Mouse (Mus musculus) lung, postnatal 36 days (tissue): ENCODE results near the gene Dock4.

ENCODE experiments used
- DNase-seq: peaks from one replicate; pipeline ENCODE4 v3.0.0; 2022; ENCODE audit warnings: mixed read lengths

Dock4 gene

DNA sequence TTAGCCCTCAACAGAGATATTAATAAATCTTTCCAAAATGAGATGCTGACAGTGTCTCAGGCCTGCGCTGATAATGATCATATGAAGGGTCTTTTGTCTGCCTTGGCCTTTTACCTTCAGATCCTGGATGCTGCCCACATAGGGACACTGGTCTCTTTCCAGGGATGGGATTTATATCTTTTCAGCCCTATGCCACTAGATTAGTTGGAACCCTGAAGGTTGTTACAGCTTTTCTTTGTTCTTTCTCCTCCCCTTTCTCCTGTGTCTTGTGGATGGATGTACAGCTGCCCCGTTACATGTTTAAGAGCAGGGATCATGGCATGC is 66.6 kb downstream of the Dock4 start:
- no peak for DNase-seq

DNA sequence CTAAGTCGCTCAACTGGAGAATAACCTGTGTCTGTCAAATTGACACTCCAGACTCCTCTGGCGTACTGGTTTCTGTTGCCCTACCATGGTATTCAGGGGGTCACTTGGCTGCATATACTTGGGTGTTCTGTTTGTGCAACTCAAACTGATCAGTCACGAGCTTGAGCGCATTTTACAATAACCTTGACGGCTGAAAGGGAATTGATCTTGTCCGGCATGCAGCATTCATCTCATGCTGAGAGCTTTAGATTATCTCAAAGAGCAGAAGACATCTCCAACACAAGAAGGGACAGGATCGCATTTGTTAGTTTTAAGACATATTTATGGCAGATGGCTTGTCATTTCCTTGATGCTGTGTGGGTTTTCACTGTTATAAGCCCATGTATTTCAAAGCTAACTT is 67.2 kb downstream of the Dock4 start:
- DNase-seq, result no peak

DNA sequence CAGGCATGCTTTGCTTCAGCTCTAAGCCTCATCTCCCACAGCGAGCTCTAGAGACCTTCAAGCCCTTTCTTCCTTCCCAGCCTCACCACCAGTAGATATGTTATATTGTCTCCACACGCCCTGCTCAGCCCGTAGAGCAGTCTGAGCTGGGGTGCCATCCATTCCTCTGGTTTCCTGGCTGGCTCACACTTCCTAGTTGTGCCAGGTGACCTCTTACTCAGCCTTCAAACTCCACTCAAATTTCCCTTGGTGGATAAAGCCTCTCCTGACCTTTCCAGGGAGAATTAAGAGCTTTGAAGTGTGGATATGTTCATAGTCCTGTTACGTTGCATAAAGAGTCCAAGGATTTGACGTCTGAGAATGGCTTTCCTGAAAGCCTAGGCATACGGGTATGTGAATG is 68.3 kb downstream of the Dock4 start:
- DNase-seq, result no peak

DNA sequence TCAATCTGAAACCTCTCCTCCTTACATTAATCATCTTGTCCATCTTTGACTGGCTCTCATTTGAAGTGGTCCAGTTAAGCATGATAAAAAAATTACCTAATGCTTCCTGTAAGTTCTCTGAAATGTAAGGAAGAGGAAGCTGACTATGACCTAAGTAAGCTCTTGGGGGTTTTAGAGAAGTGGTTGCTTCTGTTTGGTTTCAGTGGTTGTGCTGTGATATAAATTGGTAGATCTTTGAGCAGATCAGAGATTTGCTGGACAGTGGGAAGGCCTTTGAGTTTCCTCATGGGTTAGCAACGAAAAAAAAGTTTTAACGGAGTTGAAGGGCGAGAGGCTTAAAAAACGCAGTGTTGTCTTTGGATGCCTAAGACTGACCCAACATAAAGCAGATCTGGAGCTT is 76.7 kb downstream of the Dock4 start:
- peak; percentile 37 for DNase-seq

DNA sequence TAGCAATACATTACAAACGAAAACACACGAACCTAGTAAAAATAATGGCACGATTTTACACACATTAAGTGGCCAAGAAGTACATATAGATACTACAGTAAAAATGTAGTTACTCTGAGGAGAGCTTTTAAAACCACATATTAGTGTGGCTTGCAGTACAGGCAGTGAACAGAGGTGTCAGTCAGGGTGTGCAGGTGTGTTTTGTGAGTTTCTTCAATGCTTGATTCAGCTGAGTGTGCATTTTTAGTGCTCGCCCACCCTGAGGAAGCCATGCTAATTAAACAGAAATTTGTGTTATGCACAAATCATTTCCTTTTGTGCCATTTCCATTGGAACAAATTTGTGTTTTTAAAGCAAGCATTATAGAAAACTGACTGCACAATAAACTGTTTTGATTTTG is 77.3 kb downstream of the Dock4 start:
- DNase-seq, result no peak

DNA sequence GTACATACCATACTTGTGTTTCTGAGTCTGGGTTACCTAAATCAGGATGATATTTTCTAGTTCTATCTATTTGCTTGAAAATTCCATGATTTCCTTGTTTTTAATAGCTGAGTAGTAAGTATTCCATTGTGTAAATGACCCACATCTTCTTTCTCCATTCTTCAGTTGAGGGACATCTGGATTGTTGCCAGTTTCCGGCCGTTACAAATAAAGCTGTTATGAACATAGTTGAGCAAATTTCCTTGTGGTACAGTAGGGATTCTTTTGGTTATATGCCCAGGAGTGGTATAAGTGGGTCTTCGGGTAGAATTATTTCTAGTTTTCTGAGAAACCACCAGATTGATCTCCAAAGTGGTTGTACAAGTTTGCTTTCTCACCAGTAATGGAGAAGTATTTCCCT is 79.3 kb downstream of the Dock4 start:
- peak; percentile 60 for DNase-seq

DNA sequence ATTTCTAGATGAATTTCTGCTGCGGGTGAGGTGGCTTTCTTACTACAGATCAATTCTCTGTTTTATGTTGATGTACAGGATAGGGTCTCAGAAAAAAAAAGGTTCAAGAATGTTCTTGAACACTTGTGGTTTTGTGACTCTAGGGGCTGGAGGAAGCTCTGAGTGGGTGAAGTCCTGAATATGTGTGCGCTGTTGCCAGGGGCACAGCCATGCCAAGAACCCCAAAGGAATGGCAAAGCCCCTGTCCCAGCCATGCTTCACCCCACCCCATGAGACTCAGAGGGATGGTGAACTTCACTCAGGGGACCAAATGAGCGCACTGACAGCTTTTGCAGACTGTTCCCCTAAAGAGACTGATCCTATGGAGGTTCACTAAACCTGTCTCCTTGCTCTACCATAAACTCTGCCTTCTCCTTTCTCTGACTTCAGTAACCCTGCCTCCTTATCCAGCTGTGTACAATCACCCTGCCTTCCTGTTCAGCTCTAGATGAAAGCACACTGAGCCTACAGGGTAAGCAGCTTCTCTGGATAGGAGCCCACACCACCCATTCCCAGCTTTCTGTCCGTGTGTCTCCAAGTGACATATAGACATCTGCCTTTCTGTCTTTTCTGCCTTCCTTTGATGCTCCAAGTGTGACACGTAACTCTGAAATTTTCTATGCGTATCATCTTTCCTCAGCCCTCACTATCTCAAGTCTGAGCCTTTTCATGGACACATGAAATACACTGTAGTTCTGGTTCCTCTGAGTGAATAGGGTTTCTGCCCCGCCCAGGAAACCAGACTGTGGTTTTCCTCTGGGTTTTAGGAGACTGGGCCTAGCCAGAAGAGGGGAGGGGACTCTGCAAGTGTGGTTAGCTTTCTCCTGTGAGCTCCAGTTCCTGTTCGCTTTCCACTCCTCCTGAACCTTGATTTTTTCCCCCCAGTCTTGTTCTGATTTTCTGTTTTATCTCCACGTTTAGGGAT is 90.2 kb downstream of the Dock4 start:
- peak; percentile 71 for DNase-seq

DNA sequence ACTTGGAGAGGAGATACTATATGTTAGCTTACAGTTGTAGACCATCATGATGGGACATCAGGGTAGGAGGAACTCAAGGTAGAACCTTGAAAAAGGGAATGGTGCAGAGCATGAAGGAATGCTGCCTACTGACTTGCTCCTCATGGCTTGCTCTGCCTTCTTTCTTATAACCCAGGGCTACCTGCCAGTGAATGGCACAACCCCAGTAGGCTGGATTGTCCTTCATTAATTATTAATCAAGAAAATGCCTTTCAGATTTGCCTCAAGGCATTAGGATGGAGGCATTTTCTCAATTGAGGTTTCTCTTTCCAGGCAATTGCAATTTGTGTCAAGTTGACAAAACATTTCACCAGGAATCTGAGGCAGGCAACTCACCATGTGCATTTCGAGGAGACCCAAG is 92.1 kb downstream of the Dock4 start:
- no peak for DNase-seq

DNA sequence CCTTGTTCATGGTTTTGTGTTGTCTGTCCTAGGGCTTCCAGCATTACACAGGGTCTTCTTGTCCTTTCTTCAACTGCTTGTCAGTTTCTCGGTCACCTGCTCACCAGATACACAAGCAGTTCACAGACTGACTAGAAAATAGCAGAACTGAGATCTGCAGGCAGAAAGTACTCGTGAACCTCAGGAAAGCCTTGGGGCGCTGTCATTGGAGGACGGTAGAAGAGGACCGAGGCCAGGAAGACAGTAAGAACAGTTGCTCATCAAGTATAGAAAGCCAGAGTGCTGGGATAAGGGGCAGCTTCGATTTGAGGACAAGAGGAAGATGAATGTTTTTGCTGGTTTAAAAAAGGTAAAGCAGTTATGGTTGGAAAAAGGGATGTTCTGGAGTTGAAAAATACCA is 92.6 kb downstream of the Dock4 start:
- DNase-seq, result no peak

DNA sequence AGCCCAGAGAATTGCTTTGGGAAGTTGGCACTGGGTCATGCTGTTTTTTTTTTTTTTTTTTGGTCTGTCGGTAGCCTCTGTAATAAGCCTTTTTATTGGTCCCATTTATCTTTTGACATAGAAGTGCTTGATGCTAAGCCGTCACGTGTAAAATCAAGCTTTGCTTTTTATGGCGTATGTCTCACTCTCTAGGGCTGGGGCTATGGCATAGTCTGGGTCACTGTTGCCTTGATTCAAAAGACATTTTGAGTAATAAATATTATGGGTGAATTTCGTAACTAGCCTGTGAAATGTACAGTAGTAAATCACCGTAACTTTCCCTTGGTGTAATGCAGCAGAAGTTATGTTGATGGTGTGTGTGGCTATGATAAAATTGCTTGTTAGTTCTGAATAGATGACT is 93.0 kb downstream of the Dock4 start:
- no peak for DNase-seq

DNA sequence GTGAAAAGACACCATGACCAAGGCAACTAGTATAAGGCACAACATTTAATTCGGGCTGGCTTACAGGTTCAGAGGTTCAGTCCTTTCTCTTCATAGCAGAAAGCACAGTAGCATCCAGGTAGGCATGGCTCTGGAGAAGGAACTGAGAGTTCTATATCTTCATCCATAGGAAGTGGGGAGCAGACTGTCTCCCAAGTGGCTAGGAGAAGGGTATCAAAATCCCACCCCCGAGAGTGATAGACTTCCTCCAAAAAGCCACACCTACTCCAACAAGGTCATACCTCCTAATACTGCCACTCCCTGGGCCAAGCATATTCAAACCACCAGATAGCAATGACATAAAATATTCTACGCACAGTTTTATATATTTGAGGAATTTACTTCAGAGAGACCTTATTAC is 98.5 kb downstream of the Dock4 start:
- no peak for DNase-seq

DNA sequence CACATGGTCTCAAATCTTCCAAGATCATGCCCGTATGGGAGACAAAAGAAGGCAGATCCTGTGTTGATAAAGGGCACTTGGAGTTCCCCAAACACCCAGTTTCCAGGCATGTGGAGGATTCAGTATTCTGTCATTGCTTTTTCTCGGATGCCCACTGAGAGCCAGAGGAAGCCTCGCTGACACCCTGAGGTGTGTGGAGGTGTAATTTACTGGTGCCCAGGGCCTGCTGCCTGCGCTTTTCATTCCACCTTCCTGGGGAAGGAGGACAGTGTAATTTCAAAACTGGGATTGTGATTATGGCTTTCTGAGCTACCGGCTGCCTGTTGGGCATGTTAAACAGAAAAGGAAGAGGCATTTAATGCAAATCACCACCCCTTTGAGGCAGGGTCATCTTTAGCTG is 101.1 kb downstream of the Dock4 start:
- DNase-seq, result no peak

DNA sequence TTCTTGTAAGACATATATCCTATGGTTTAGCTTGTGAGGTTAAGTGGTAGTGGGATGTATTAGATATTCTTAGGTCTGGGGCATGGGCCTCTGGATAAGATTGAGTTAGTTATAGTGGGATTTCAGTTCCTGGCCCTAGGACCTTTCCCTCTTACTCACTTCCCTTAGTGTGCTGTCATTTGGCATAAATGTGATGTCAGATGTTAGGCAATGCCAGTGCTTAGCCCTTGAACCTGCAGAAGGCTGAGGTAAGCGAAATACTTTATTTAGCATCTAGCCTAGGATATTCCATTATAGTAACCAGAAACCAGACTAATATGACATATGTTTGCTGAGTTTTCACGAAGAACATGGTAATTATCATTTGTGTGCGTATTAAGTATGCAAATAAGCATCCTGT is 105.6 kb downstream of the Dock4 start:
- DNase-seq, result no peak

DNA sequence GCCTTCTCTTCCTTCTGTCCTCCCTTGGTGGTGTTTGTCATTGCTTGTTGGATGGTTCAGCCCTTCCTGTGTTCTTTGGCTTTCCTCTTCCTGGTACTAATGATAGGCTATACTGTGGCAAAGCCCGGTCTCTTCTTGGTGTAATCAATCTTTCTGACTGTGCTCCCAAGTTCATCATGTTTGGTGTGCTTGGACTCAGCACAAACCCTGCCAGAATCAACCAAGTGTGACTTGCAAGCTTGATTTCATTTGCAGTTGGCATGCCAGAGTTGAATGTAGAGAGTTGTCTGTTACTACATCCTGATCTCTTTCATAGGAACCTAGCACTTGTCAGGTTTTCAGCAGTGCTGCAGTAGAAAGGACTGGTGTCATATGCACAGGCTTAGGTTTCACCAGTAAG is 106.4 kb downstream of the Dock4 start:
- no peak for DNase-seq

DNA sequence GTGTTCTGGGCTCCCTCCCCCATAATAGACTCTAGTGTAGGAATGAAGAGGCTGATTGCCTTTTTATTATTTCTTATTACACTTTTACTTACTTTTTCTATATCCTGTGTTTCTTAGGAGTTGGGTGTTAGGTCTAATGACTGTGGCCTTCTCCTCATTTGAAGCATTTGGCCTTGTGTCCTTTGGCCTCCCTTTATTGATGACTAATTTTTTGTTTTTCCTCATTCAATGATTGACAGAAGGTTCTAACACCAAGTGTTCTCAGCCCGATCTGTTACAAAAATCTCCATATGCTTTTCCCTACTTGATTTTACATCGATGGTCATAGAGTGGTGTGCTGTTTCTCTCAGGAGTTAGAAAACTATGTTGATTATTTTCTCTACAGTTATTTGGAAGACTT is 108.2 kb downstream of the Dock4 start:
- DNase-seq, result no peak

DNA sequence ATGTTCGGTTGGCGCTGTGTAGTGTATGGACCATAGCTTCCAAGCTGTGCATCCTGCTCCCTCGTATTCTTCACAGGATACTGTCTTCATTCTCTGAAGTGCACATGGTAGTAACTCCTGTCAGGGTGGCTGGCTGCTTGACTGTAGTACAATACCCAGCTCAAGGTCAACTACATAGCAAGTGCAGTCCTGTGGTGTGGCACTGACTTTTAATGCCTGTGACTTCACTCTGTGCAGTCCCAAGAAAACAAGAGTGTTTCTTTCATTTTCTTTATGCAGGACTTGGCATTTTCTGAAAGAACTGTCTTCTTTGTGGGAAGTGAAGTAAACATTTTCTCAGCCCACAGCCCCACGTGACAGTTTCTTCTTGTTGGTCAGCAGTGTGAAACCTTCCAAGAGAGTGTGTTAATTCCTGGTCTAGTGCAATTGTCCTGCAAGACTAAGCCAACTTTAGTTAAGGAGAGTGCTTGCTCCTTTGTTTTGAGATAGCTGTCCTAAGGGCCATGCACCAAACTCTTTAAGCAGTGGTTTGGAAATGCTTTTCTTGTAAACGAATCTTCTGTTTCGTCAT is 109.3 kb downstream of the Dock4 start:
- peak; percentile 67 for DNase-seq

DNA sequence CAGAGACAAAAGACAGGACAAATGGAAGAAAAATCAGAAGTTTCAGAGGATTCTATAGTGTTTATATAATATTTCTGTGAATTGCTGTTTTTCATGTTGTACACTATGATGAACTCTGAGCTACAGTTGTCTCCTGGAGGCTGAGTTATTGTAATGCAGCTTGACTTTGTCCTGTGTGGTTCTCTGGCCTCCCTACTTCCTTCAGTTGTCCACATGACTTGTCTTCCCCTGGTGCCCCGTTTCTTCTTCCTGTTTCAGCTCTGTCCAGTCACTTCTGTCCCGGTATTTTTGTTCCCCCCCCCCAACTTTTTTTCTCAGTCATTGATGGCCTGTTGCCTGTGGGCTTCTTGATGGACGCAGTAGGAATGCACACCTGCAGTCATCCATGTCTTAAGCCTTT is 112.8 kb downstream of the Dock4 start:
- peak; percentile 39 for DNase-seq

DNA sequence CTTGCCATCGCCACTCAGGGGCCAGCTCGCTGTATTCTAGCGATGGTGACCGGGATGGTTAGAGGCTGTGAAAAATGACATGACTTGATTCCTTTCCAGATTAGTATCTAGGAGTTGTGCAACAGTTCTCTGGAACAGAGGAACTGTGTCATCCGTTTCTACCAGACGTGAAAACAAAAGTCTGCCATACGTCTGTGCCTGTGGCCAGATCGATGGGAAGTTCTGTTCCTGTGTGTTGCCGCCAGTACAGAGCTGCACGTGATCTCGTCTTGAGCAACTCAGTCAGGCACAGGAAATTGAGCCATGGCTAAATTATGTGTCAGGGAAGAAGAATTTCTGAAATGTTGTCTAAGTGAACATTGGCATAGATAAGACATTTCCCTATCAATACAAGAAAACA is 113.4 kb downstream of the Dock4 start:
- DNase-seq, result peak; percentile 90

DNA sequence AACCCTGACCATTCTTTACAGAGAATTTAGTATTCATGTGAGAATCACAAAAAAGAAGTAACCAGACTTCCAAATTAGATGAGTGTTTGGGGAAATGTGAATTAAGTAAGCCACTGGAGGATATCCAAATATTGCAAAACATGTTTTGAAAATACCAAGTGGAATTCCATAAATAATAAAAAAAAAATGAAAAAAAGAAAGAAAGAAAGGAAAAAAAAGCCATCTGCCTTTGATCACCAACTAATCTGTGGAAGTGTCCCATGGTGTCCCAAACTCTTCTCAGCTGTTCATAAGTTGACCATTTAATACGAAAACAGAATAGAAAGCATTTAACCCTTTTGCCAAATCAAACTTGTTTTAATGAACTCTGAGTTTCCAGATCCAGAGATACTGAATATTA is 118.0 kb downstream of the Dock4 start:
- DNase-seq, result peak; percentile 57

DNA sequence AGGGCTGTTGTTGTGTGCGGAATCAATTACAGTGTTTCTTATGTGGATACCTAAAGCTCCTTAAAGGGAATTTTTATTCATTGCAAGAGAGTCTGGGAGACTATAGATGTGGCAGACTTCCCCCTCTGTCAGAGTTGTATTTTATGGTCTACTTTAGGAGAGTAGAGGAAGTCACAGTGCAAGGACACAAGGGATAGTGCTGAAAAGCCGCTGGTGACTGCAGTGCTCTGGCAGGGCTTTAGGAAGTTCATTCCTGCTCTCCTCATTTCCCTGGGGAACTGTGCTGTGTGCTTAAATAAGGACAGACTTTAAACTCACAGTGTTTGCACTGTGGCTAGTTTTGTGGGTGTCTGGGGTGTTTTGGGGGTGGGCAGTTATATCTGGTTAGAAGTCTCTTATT is 118.5 kb downstream of the Dock4 start:
- DNase-seq, result no peak

DNA sequence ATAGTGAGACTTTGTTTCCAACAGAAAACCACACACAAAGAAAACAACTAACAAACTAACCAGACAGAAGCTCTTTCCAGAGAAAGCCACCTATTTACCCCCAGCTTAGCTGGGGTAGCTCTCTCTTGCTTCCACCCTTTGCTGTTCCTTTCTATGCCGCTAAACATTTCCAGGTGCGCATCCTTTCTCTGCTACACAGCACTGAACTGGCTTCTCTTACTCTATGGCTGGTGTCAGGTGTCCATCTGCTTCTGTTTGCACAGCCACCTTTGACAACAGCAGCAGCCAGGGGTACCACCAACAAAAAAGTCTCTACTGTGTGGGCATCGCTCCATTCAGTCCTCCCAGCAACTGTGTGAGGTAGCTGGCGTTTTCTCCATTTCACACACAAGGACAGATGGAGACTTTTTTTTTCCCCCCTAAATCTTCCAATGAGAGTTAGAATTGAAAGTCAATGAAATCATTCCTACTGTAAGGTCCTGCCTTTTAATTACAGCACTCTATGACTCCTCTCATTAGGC is 122.7 kb downstream of the Dock4 start:
- DNase-seq, result no peak

DNA sequence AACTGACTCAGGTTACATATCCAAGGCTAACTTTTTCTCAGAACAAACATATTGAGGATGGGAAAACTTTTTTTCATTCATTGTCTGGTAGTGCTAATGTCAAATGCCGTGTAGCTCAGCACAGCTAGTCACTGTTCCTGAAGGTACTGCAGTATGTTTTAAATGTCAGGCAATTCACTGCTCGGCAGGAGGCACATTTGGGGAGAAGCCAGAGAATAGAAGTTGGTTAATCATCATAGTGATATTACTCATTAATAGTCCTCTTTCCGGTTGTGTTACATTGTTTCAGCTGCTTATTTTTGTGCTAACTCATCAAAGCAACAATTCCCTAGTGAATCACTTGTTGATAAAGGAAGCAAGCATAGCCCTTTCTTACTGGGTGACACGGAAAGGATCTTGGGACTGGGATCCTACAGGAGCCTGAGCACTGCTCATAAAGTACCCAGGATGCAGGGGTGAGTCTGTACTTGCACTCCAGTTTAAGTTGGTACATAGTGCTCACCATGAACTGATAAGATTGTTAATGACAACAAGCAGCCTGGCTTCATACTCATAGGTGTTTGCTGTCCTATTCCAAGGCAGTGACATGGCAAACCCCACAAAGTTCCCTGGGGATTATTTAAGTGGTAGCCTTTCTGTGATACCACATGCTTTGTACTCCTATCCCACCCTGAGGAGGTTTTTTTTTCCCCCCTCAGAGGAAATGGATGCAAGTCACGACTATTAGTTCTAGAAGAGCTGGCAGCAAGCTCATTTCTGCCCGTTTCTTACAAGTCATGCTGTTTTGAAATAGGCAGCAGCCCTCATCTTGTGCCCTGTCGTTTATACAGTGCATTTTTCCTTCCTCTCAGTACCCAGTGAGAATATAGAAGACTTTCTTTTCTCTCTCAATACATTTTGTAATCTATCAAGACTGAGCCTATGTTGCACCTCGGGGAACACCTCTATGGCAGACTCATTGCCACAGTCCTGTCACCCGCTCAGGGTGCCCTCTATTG is 123.5 kb downstream of the Dock4 start:
- no peak for DNase-seq

DNA sequence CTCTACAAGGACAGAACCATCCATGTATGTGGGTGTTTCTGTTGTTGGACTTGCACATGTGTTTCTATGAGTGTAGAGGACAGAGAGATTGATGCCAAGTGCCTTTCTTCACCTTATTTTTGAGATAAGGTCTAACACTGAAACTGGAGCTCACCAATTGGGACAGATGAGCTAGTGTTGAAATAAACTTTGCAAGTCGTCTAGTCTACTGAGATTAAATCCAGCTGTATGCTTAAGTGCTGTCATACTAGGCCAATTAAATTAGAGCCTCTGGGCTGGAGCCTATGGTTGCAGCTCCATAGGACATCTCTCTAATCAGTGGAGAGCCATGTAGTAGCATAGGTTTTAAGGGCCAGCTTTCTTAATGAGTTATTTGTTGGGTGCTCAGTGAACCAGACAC is 124.5 kb downstream of the Dock4 start:
- DNase-seq, result no peak
